Mouse (Mus musculus): Measurements from ENCODE around the gene Utp18. TPM values are rescaled to one million over a fixed set of nuclear protein-coding genes. Genes with fewer than 3 reads are reported as not detected.
A peak's percentile ranks its signal among the peaks of the same experiment; 100 is the strongest.
"Not testable (repeated sequence)": the region's sequence is repeated elsewhere in the genome, so short reads cannot be mapped to it uniquely, and the experiment has no call there.

Utp18 gene
- 10 to 100 TPM in 1 of 2 experiments, 1 to 10 TPM in 1; 9.9 to 11.3 TPM for total RNA-seq (2021)
- 2.9 and 3.4 TPM in 2 replicates for polyA plus RNA-seq (2012; rRNA removed)
- long read RNA-seq, transcript Utp18-201 (14 exons, 2,613 nt): major isoform, 18 of 20 reads
- long read RNA-seq, partial matches to known transcripts: 1 of 20 reads
- long read RNA-seq, other reads (novel, unspliced or antisense): 1 of 20 reads

- WGBS: 1% methylated on average over 77 of the region's 83 CpGs
- peak within 1 kb of the TSS; percentile 99 for H3K27ac ChIP-seq
- intact Hi-C loops (cut with DNase I): loop anchor here (5.0 kb wide), 1 partner anchor 72 kb away; the partner anchor contains the start of gene Nme2
These were observed at the start of gene Utp18, which contains the start of gene Mbtd1 for GRCm38 (mm10) chr11:93885572-93886410. TSS of gene Utp18 (minus strand) at chr11:93885766. TSS of gene Mbtd1 (plus strand) at chr11:93885852.

GRCm38 (mm10) chr11:93929106-93929505 lies 43.5 kb upstream of the Utp18 start:
- Histone ChIP-seq H3K36me3 (ENCODE audit: control insufficient read depth, insufficient read depth, low read length) (no peaks in the 10 kb centered on the region; the same call in none of the 2 replicates), H3K9ac (ENCODE audit: low read depth, low read length) (no peak overlapping the region)
- TF ChIP-seq EP300 (IDR thresholded peaks at IDR 0.05; ENCODE audit: insufficient read depth, low read depth, low read length): no peak
- peak; percentile 52 for TF ChIP-seq CTCF (IDR thresholded peaks at IDR 0.05)
- no peak for TF ChIP-seq POLR2A (IDR thresholded peaks at IDR 0.05; ENCODE audit: insufficient read depth, low read depth, low read length)

More at GRCm38 (mm10) chr11:93885572-93886410, at the start of gene Utp18, which contains the start of gene Mbtd1:
- H3K4me1 ChIP-seq (ENCODE audit: control insufficient read depth, insufficient read depth, low read length): peaks cover 8% of the 10 kb centered on the region
- H3K27me3 ChIP-seq (ENCODE audit: control insufficient read depth, insufficient read depth, low read length): no peaks in the 10 kb centered on the region
- peak within 1 kb of the TSS; percentile 87 for H3K9ac ChIP-seq (ENCODE audit: low read depth, low read length)
- H3K4me3 ChIP-seq: peak within 1 kb of the TSS; percentile 87
- peaks cover 9% of the 10 kb centered on the region for H3K36me3 ChIP-seq (ENCODE audit: control insufficient read depth, insufficient read depth, low read length)
- TF ChIP-seq POLR2A (IDR thresholded peaks at IDR 0.05; ENCODE audit: insufficient read depth, low read depth, low read length) (peak; percentile 55), CTCF (IDR thresholded peaks at IDR 0.05) (no peak), EP300 (IDR thresholded peaks at IDR 0.05; ENCODE audit: insufficient read depth, low read depth, low read length) (peak; percentile 45; the same call in 1 of the 2 replicates)
- H3K79me2 ChIP-seq (replicated peaks; ENCODE audit: control insufficient read depth, insufficient read depth, low read length): peaks cover 3% of the 10 kb centered on the region
- DNase-seq: peak; percentile 99

DNA sequence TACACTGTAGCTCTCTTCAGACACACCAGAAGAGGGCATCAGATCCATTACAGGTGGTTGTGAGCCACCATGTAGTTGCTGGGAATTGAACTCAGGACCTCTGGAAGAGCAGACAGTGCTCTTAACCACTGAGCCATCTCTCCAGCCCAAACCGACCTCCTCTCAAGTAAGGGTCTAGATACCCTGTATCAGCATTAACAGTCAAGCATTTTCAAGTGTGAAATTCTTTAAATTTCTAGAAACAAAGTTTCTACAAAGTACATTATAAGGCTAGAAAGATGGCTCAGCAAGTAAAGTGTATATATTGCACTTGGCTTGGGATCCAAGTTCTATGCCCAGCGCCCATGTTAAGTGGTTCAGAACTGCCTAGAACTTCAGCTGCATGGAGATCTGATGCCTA lies 29.5 kb upstream of the Utp18 start:
- H3K9ac ChIP-seq (ENCODE audit: low read depth, low read length); H3K4me3 ChIP-seq; H3K36me3 ChIP-seq (ENCODE audit: control insufficient read depth, insufficient read depth, low read length); DNase-seq; H3K27me3 ChIP-seq (ENCODE audit: control insufficient read depth, insufficient read depth, low read length); intact Hi-C loops (cut with DNase I); H3K79me2 ChIP-seq (replicated peaks; ENCODE audit: control insufficient read depth, insufficient read depth, low read length); H3K4me1 ChIP-seq (ENCODE audit: control insufficient read depth, insufficient read depth, low read length); H3K27ac ChIP-seq: not testable (repeated sequence)
- 88% methylated on average over 2 of the region's 2 CpGs for WGBS

More at GRCm38 (mm10) chr11:93929106-93929505, 43.5 kb upstream of the Utp18 start:
- H3K79me2 ChIP-seq (replicated peaks; ENCODE audit: control insufficient read depth, insufficient read depth, low read length): no peaks in the 10 kb centered on the region
- no peak for DNase-seq
- intact Hi-C loops (cut with DNase I): no loop called here
- no peak overlapping the region for H3K27ac ChIP-seq
- H3K27me3 ChIP-seq (ENCODE audit: control insufficient read depth, insufficient read depth, low read length): no peaks in the 10 kb centered on the region
- no peak overlapping the region for H3K4me3 ChIP-seq
- no peaks in the 10 kb centered on the region for H3K4me1 ChIP-seq (ENCODE audit: control insufficient read depth, insufficient read depth, low read length)

DNA sequence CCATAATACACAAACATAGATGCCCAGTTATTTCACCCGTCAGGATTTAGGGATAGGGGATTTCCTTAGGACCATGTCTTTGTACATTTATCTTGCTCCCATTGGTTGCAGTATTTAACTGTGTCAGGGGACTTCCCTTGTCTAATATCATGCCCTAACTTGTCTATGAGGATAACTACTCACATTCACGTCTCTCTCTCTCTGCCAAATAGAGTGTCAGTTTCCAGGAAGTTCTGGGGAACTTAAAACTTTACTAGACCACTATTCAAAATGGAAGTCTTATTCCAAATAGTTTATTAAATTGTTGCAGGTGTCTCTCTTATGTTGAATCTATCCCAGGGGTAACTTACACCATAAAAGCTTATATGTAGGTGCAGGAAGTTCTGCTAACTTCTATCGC lies 26.0 kb upstream of the Utp18 start:
- H3K27me3 ChIP-seq (ENCODE audit: control insufficient read depth, insufficient read depth, low read length): no peaks in the 10 kb centered on the region
- TF ChIP-seq POLR2A (IDR thresholded peaks at IDR 0.05; ENCODE audit: insufficient read depth, low read depth, low read length) (no peak), EP300 (IDR thresholded peaks at IDR 0.05; ENCODE audit: insufficient read depth, low read depth, low read length) (no peak), CTCF (IDR thresholded peaks at IDR 0.05) (no peak)
- intact Hi-C loops (cut with DNase I): no loop called here
- no peak overlapping the region for H3K4me3 ChIP-seq
- WGBS: 91% methylated on average over 3 of the region's 3 CpGs
- H3K36me3 ChIP-seq (ENCODE audit: control insufficient read depth, insufficient read depth, low read length): peaks cover 5% of the 10 kb centered on the region; the same call in 1 of the 2 replicates
- H3K9ac ChIP-seq (ENCODE audit: low read depth, low read length): no peak overlapping the region
- no peak for DNase-seq
- H3K79me2 ChIP-seq (replicated peaks; ENCODE audit: control insufficient read depth, insufficient read depth, low read length): no peaks in the 10 kb centered on the region
- no peaks in the 10 kb centered on the region for H3K4me1 ChIP-seq (ENCODE audit: control insufficient read depth, insufficient read depth, low read length)
- H3K27ac ChIP-seq: no peak overlapping the region

- DNase-seq: no peak
- Histone ChIP-seq H3K27ac (no peak overlapping the region), H3K4me1 (ENCODE audit: control insufficient read depth, insufficient read depth, low read length) (no peaks in the 10 kb centered on the region), H3K79me2 (replicated peaks; ENCODE audit: control insufficient read depth, insufficient read depth, low read length) (no peaks in the 10 kb centered on the region), H3K27me3 (ENCODE audit: control insufficient read depth, insufficient read depth, low read length) (no peaks in the 10 kb centered on the region), H3K9ac (ENCODE audit: low read depth, low read length) (no peak overlapping the region), H3K4me3 (no peak overlapping the region), H3K36me3 (ENCODE audit: control insufficient read depth, insufficient read depth, low read length) (peaks cover 5% of the 10 kb centered on the region; the same call in 1 of the 2 replicates)
- 77% methylated on average over 9 of the region's 9 CpGs for WGBS
- intact Hi-C loops (cut with DNase I): no loop called here
- no peak for TF ChIP-seq EP300 (IDR thresholded peaks at IDR 0.05; ENCODE audit: insufficient read depth, low read depth, low read length)
- TF ChIP-seq CTCF (IDR thresholded peaks at IDR 0.05): no peak
- TF ChIP-seq POLR2A (IDR thresholded peaks at IDR 0.05; ENCODE audit: insufficient read depth, low read depth, low read length): no peak
These were observed 23.3 kb upstream of the Utp18 start for GRCm38 (mm10) chr11:93908829-93909228.

DNA sequence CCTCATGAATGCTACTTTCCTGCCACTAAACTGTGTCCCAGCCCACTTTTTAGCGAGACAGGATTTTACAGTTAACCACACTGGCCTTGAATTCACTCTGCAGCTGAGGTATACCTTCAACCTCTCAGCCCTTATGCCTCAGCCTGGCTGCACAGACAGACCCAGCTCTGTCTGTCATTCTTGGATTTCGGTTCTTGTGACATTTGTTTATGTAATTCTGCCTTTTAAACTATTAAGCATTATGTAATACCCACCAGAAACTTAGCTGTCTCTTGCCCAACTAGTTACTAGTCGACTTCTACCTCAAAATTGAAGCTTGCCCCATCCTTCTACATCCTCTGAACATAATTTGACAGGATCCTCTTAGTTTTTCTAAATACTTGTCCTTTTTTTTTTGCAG lies 22.3 kb upstream of the Utp18 start:
- peaks cover 5% of the 10 kb centered on the region; the same call in 1 of the 2 replicates for H3K36me3 ChIP-seq (ENCODE audit: control insufficient read depth, insufficient read depth, low read length)
- intact Hi-C loops (cut with DNase I): no loop called here

More for the DNA sequence above, 22.3 kb upstream of the Utp18 start:
- H3K79me2 ChIP-seq (replicated peaks; ENCODE audit: control insufficient read depth, insufficient read depth, low read length): no peaks in the 10 kb centered on the region
- H3K4me1 ChIP-seq (ENCODE audit: control insufficient read depth, insufficient read depth, low read length): no peaks in the 10 kb centered on the region
- TF ChIP-seq EP300 (IDR thresholded peaks at IDR 0.05; ENCODE audit: insufficient read depth, low read depth, low read length) (no peak), CTCF (IDR thresholded peaks at IDR 0.05) (no peak), POLR2A (IDR thresholded peaks at IDR 0.05; ENCODE audit: insufficient read depth, low read depth, low read length) (no peak)
- 81% methylated on average over 3 of the region's 3 CpGs for WGBS
- no peaks in the 10 kb centered on the region for H3K27me3 ChIP-seq (ENCODE audit: control insufficient read depth, insufficient read depth, low read length)
- H3K9ac ChIP-seq (ENCODE audit: low read depth, low read length): no peak overlapping the region
- H3K27ac ChIP-seq: no peak overlapping the region
- H3K4me3 ChIP-seq: no peak overlapping the region
- DNase-seq: no peak

All from heart, adult 2 months (tissue).